Mouse (Mus musculus) limb, embryonic 11.5 days (tissue): ENCODE measurements around the gene Adcy1. TPM values are rescaled to one million over a fixed set of nuclear protein-coding genes. Genes with fewer than 3 reads are reported as not detected.
A peak's percentile ranks its signal among the peaks of the same experiment; 100 is the strongest.

ENCODE experiments used
- ATAC-seq: fragments of 200-750 bp; cut with Nextera tagmentation; 2 replicates; pipeline ENCODE4 v1.8.0; 2017; ENCODE audit warnings: low read depth; ENCODE audit not compliant: insufficient number of reproducible peaks, low FRiP score, low TSS enrichment
- DNase-seq: peaks from one replicate; pipeline ENCODE4 v3.0.0-alpha.2; 2015; ENCODE audit warnings: low spot score
- H3K27ac ChIP-seq: fragments of 300-500 bp; sonication (generic); replicated peaks from 2 replicates; pipeline ENCODE4 v1.5.1; 2014; ENCODE audit warnings: low read depth, mild to moderate bottlenecking, low read length
- H3K27me3 ChIP-seq: fragments of 300-500 bp; sonication (generic); 2 replicates; pipeline ENCODE4 v1.6.1; 2014; ENCODE audit warnings: mild to moderate bottlenecking, low read length, mixed read lengths; ENCODE audit not compliant: control insufficient read depth, insufficient read depth
- H3K36me3 ChIP-seq: fragments of 300-500 bp; sonication (generic); 2 replicates; pipeline ENCODE4 v1.6.1; 2014; ENCODE audit warnings: mild to moderate bottlenecking, low read length, moderate library complexity, mixed read lengths; ENCODE audit not compliant: control insufficient read depth, insufficient read depth
- H3K4me1 ChIP-seq: fragments of 300-500 bp; sonication (generic); 2 replicates; pipeline ENCODE4 v1.6.1; 2014; ENCODE audit warnings: low read length, mixed read lengths; ENCODE audit not compliant: control insufficient read depth, insufficient read depth
- H3K4me2 ChIP-seq: fragments of 300-500 bp; sonication (generic); 2 replicates; pipeline ENCODE4 v1.6.1; 2014; ENCODE audit warnings: low read depth, mild to moderate bottlenecking, moderate library complexity; ENCODE audit not compliant: severe bottlenecking
- H3K4me3 ChIP-seq: fragments of 300-500 bp; sonication (generic); 2 replicates; pipeline ENCODE4 v1.5.1; 2014; ENCODE audit warnings: low read depth, low read length
- H3K9ac ChIP-seq: fragments of 300-500 bp; sonication (generic); 2 replicates; pipeline ENCODE4 v1.6.1; 2014; ENCODE audit warnings: mild to moderate bottlenecking, low read length
- H3K9me3 ChIP-seq: fragments of 300-500 bp; sonication (generic); 2 replicates; pipeline ENCODE4 v1.6.1; 2016; ENCODE audit warnings: low read length; ENCODE audit not compliant: control insufficient read depth
- WGBS: fragments of 180-500 bp; shearing (Covaris S2); extraction: QIAGEN DNeasy Blood & Tissue Kit; methylation state at CpG from one replicate; pipeline ENCODE4 v1.1.7; 2014; 5-methylcytosine and 5-hydroxymethylcytosine counted together
- polyA plus RNA-seq: library from polyadenylated mRNA; unstranded; fragments of >200 nt; fragmentation: Nextera tagmentation; extraction: Ambion mirVana; gene quantifications from 2 replicates; pipeline ENCODE4 v1.2.1, GENCODE M21; 2014

The Adcy1 gene
- polyA plus RNA-seq, 1 experiment from 2014 or later, result 0.92 TPM

GRCm38 (mm10) chr11:7064484-7065185, 1.3 kb downstream of the Adcy1 start:
- Histone ChIP-seq H3K27me3 (peaks cover 44% of the 10 kb centered on the region), H3K4me2 (peak overlapping the region; percentile 90), H3K27ac (no peak overlapping the region), H3K4me1 (peaks cover 14% of the 10 kb centered on the region), H3K9me3 (no peaks in the 10 kb centered on the region), H3K4me3 (peak overlapping the region; percentile 48; the same call in 1 of the 2 replicates), H3K36me3 (no peaks in the 10 kb centered on the region), H3K9ac (no peak overlapping the region)
- ATAC-seq, result no peak
- DNase-seq, result peak; percentile 41
- WGBS, result 1% methylated on average over 26 of the region's 26 CpGs

- no peak for DNase-seq
- Histone ChIP-seq H3K4me3 (no peak overlapping the region), H3K4me1 (peaks cover 14% of the 10 kb centered on the region), H3K9ac (no peak overlapping the region), H3K27me3 (peaks cover 39% of the 10 kb centered on the region), H3K9me3 (no peaks in the 10 kb centered on the region), H3K27ac (no peak overlapping the region), H3K4me2 (no peak overlapping the region), H3K36me3 (no peaks in the 10 kb centered on the region)
- ATAC-seq, result no peak
- WGBS, result 7% methylated on average over 4 of the region's 4 CpGs
Measured at GRCm38 (mm10) chr11:7065388-7065787, 2.1 kb downstream of the Adcy1 start.

- H3K36me3 ChIP-seq, result no peaks in the 10 kb centered on the region
- H3K27me3 ChIP-seq, result peaks cover 39% of the 10 kb centered on the region
- WGBS, result 22% methylated on average over 5 of the region's 5 CpGs
- H3K4me2 ChIP-seq, result no peak overlapping the region
- no peak overlapping the region for H3K27ac ChIP-seq
- ATAC-seq, result no peak
- no peak overlapping the region for H3K4me3 ChIP-seq
- DNase-seq, result no peak
- no peaks in the 10 kb centered on the region for H3K9me3 ChIP-seq
- peaks cover 14% of the 10 kb centered on the region for H3K4me1 ChIP-seq
- H3K9ac ChIP-seq, result no peak overlapping the region
Measured at GRCm38 (mm10) chr11:7065876-7066275, 2.6 kb downstream of the Adcy1 start.

- no peak for DNase-seq
- Histone ChIP-seq H3K9me3 (no peaks in the 10 kb centered on the region), H3K27me3 (peaks cover 35% of the 10 kb centered on the region), H3K36me3 (no peaks in the 10 kb centered on the region), H3K4me1 (peaks cover 14% of the 10 kb centered on the region), H3K4me2 (no peak overlapping the region), H3K9ac (no peak overlapping the region), H3K27ac (no peak overlapping the region), H3K4me3 (no peak overlapping the region)
- ATAC-seq, result no peak
- WGBS, result 64% methylated on average over 4 of the region's 4 CpGs
Measured at GRCm38 (mm10) chr11:7067263-7067662, 4.0 kb downstream of the Adcy1 start.

- H3K9ac ChIP-seq, result no peak overlapping the region
- 84% methylated on average over 12 of the region's 12 CpGs for WGBS
- no peak overlapping the region for H3K4me2 ChIP-seq
- H3K27ac ChIP-seq, result no peak overlapping the region
- peaks cover 28% of the 10 kb centered on the region for H3K27me3 ChIP-seq
- H3K4me3 ChIP-seq, result no peak overlapping the region
- DNase-seq (no peak), ATAC-seq (no peak)
- no peaks in the 10 kb centered on the region for H3K36me3 ChIP-seq
- peaks cover 13% of the 10 kb centered on the region for H3K4me1 ChIP-seq
- H3K9me3 ChIP-seq, result no peaks in the 10 kb centered on the region
Measured at GRCm38 (mm10) chr11:7068479-7069235, 5.4 kb downstream of the Adcy1 start.

GRCm38 (mm10) chr11:7069762-7070161, 6.5 kb downstream of the Adcy1 start:
- Histone ChIP-seq H3K36me3 (no peaks in the 10 kb centered on the region), H3K9me3 (no peaks in the 10 kb centered on the region), H3K4me1 (peaks cover 9% of the 10 kb centered on the region; the same call in 1 of the 2 replicates), H3K9ac (no peak overlapping the region), H3K4me2 (no peak overlapping the region), H3K27me3 (peaks cover 17% of the 10 kb centered on the region), H3K27ac (no peak overlapping the region), H3K4me3 (no peak overlapping the region)
- 91% methylated on average over 4 of the region's 4 CpGs for WGBS
- DNase-seq (no peak), ATAC-seq (no peak)

GRCm38 (mm10) chr11:7071617-7072016, 8.3 kb downstream of the Adcy1 start:
- no peaks in the 10 kb centered on the region for H3K36me3 ChIP-seq
- no peaks in the 10 kb centered on the region for H3K9me3 ChIP-seq
- H3K4me1 ChIP-seq, result no peaks in the 10 kb centered on the region
- H3K27me3 ChIP-seq, result peaks cover under 1% of the 10 kb centered on the region; the same call in 1 of the 2 replicates
- H3K4me2 ChIP-seq, result no peak overlapping the region
- ATAC-seq, result no peak
- H3K27ac ChIP-seq, result no peak overlapping the region
- no peak overlapping the region for H3K9ac ChIP-seq
- DNase-seq, result no peak
- WGBS, result 70% methylated on average over 6 of the region's 6 CpGs
- H3K4me3 ChIP-seq, result no peak overlapping the region

GRCm38 (mm10) chr11:7073556-7073955, 10.3 kb downstream of the Adcy1 start:
- Histone ChIP-seq H3K9ac (no peak overlapping the region), H3K27ac (no peak overlapping the region), H3K4me2 (no peak overlapping the region), H3K9me3 (no peaks in the 10 kb centered on the region), H3K27me3 (no peaks in the 10 kb centered on the region), H3K4me1 (no peaks in the 10 kb centered on the region), H3K4me3 (no peak overlapping the region), H3K36me3 (no peaks in the 10 kb centered on the region)
- DNase-seq, result no peak
- 83% methylated on average over 3 of the region's 3 CpGs for WGBS
- ATAC-seq, result no peak
